Mouse (Mus musculus) spleen, adult 2 months (tissue): ENCODE data around the gene Gm20388.

ENCODE experiments used
- CTCF ChIP-seq: fragments of 200-500 bp; IDR thresholded peaks from 2 replicates; pipeline ENCODE4 v1.5.1; 2011; ENCODE audit warnings: mild to moderate bottlenecking, inconsistent platforms; ENCODE audit not compliant: insufficient read depth, insufficient read length, insufficient replicate concordance; ENCODE audit errors: extremely low read depth
- POLR2A ChIP-seq: fragments of 200-500 bp; IDR thresholded peaks from 2 replicates; pipeline ENCODE4 v1.6.1; 2011; ENCODE audit warnings: low read depth, low read length, inconsistent platforms

DNA sequence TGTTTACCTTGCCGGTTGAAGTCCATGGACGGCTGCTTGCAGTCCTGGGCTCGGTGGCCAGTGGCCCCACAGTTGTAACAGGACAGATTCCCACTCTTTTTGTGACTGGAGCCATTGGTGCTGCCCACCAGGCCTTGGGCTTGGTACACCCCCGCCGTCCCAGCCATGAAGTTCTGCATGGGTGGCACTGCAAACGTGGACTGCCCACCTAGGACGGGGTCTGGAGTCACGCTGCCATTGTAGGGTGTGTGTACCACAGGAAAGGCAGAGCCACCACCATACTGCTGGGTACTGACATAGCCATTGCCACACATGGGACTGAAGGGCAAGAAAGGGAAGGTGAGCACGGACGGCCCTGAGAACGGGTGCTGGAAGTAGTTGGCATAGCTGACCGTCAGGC is 1693.2 kb downstream of the Gm20388 start:
- TF ChIP-seq CTCF: no peak
- TF ChIP-seq POLR2A: no peak
